Mouse (Mus musculus): ENCODE results near the gene Ndufaf1. TPM values are rescaled to one million over a fixed set of nuclear protein-coding genes. Genes with fewer than 3 reads are reported as not detected.

Ndufaf1 gene
- 43.4 and 51.7 TPM in 2 replicates for polyA plus RNA-seq (2014; fragmentation: Nextera tagmentation; extraction: Ambion mirVana)

GRCm38 (mm10) chr2:119662220-119663182 lies at the start of gene Ndufaf1:
TSS of gene Ndufaf1 (minus strand) at chr2:119662827.
- H3K36me3 ChIP-seq (ENCODE audit: control insufficient read depth, insufficient read depth, low read length), result peaks cover 3% of the 10 kb centered on the region; the same call in 1 of the 2 replicates
- H3K4me3 ChIP-seq (ENCODE audit: low read depth, low read length), result peak within 1 kb of the TSS; percentile 63
- H3K4me1 ChIP-seq (ENCODE audit: control insufficient read depth, insufficient read depth, low read length), result no peaks in the 10 kb centered on the region
- H3K9me3 ChIP-seq (ENCODE audit: control insufficient read depth, low read length), result no peaks in the 10 kb centered on the region
- no peak within 1 kb of the TSS for H3K27ac ChIP-seq (replicated peaks; ENCODE audit: low read depth, low read length)
- H3K4me2 ChIP-seq (ENCODE audit: low read depth, severe bottlenecking), result peak within 1 kb of the TSS; percentile 75
- DNase-seq (ENCODE audit: low spot score) (peak; percentile 90), ATAC-seq (ENCODE audit: insufficient number of reproducible peaks, low FRiP score, low TSS enrichment, low read depth) (peak; percentile 79)
- WGBS, result 1% methylated on average over 44 of the region's 44 CpGs
- H3K27me3 ChIP-seq (ENCODE audit: control insufficient read depth, insufficient read depth, low read length), result no peaks in the 10 kb centered on the region
- peak within 1 kb of the TSS; percentile 78 for H3K9ac ChIP-seq (ENCODE audit: low read length)

GRCm38 (mm10) chr2:119710011-119710410 lies 47.4 kb upstream of the Ndufaf1 start:
- Histone ChIP-seq H3K4me1 (ENCODE audit: control insufficient read depth, insufficient read depth, low read length) (no peaks in the 10 kb centered on the region), H3K36me3 (ENCODE audit: control insufficient read depth, insufficient read depth, low read length) (peaks cover 13% of the 10 kb centered on the region), H3K27me3 (ENCODE audit: control insufficient read depth, insufficient read depth, low read length) (no peaks in the 10 kb centered on the region), H3K4me3 (ENCODE audit: low read depth, low read length) (no peak overlapping the region), H3K9me3 (ENCODE audit: control insufficient read depth, low read length) (no peaks in the 10 kb centered on the region), H3K4me2 (ENCODE audit: low read depth, severe bottlenecking) (no peak overlapping the region), H3K27ac (replicated peaks; ENCODE audit: low read depth, low read length) (no peak overlapping the region), H3K9ac (ENCODE audit: low read length) (no peak overlapping the region)
- no peak for ATAC-seq (ENCODE audit: insufficient number of reproducible peaks, low FRiP score, low TSS enrichment, low read depth)
- WGBS, result 89% methylated on average over 3 of the region's 3 CpGs
- no peak for DNase-seq (ENCODE audit: low spot score)

- no peak overlapping the region for H3K4me2 ChIP-seq (ENCODE audit: low read depth, severe bottlenecking)
- no peaks in the 10 kb centered on the region for H3K27me3 ChIP-seq (ENCODE audit: control insufficient read depth, insufficient read depth, low read length)
- no peaks in the 10 kb centered on the region for H3K9me3 ChIP-seq (ENCODE audit: control insufficient read depth, low read length)
- H3K27ac ChIP-seq (replicated peaks; ENCODE audit: low read depth, low read length), result no peak overlapping the region
- no peak for ATAC-seq (ENCODE audit: insufficient number of reproducible peaks, low FRiP score, low TSS enrichment, low read depth)
- H3K4me3 ChIP-seq (ENCODE audit: low read depth, low read length), result no peak overlapping the region
- no peaks in the 10 kb centered on the region for H3K4me1 ChIP-seq (ENCODE audit: control insufficient read depth, insufficient read depth, low read length)
- H3K36me3 ChIP-seq (ENCODE audit: control insufficient read depth, insufficient read depth, low read length), result peaks cover 13% of the 10 kb centered on the region
- WGBS, result 89% methylated on average over 3 of the region's 3 CpGs
- H3K9ac ChIP-seq (ENCODE audit: low read length), result no peak overlapping the region
- DNase-seq (ENCODE audit: low spot score), result no peak
Measured at GRCm38 (mm10) chr2:119707676-119708075, 45.0 kb upstream of the Ndufaf1 start.

- Histone ChIP-seq H3K4me3 (ENCODE audit: low read depth, low read length) (no peak overlapping the region), H3K36me3 (ENCODE audit: control insufficient read depth, insufficient read depth, low read length) (peaks cover 16% of the 10 kb centered on the region), H3K27me3 (ENCODE audit: control insufficient read depth, insufficient read depth, low read length) (no peaks in the 10 kb centered on the region), H3K9ac (ENCODE audit: low read length) (no peak overlapping the region), H3K4me1 (ENCODE audit: control insufficient read depth, insufficient read depth, low read length) (no peaks in the 10 kb centered on the region), H3K27ac (replicated peaks; ENCODE audit: low read depth, low read length) (no peak overlapping the region), H3K9me3 (ENCODE audit: control insufficient read depth, low read length) (no peaks in the 10 kb centered on the region), H3K4me2 (ENCODE audit: low read depth, severe bottlenecking) (no peak overlapping the region)
- DNase-seq (ENCODE audit: low spot score) (no peak), ATAC-seq (ENCODE audit: insufficient number of reproducible peaks, low FRiP score, low TSS enrichment, low read depth) (no peak)
- WGBS, result 95% methylated on average over 2 of the region's 2 CpGs
Measured at GRCm38 (mm10) chr2:119703171-119703570, 40.5 kb upstream of the Ndufaf1 start.

GRCm38 (mm10) chr2:119699962-119700361 lies 37.3 kb upstream of the Ndufaf1 start:
- Histone ChIP-seq H3K27ac (replicated peaks; ENCODE audit: low read depth, low read length) (no peak overlapping the region), H3K36me3 (ENCODE audit: control insufficient read depth, insufficient read depth, low read length) (0 out of 2 replicates have a peak, but pooled peaks cover 3% of the 10 kb centered on the region), H3K4me1 (ENCODE audit: control insufficient read depth, insufficient read depth, low read length) (no peaks in the 10 kb centered on the region), H3K27me3 (ENCODE audit: control insufficient read depth, insufficient read depth, low read length) (no peaks in the 10 kb centered on the region), H3K4me2 (ENCODE audit: low read depth, severe bottlenecking) (no peak overlapping the region), H3K4me3 (ENCODE audit: low read depth, low read length) (no peak overlapping the region), H3K9ac (ENCODE audit: low read length) (no peak overlapping the region), H3K9me3 (ENCODE audit: control insufficient read depth, low read length) (no peaks in the 10 kb centered on the region)
- DNase-seq (ENCODE audit: low spot score), result no peak
- ATAC-seq (ENCODE audit: insufficient number of reproducible peaks, low FRiP score, low TSS enrichment, low read depth), result no peak
- 94% methylated on average over 3 of the region's 3 CpGs for WGBS

- no peaks in the 10 kb centered on the region for H3K9me3 ChIP-seq (ENCODE audit: control insufficient read depth, low read length)
- no peak overlapping the region for H3K4me3 ChIP-seq (ENCODE audit: low read depth, low read length)
- H3K4me1 ChIP-seq (ENCODE audit: control insufficient read depth, insufficient read depth, low read length), result no peaks in the 10 kb centered on the region
- H3K36me3 ChIP-seq (ENCODE audit: control insufficient read depth, insufficient read depth, low read length), result 0 out of 2 replicates have a peak, but pooled peaks cover 3% of the 10 kb centered on the region
- no peak for ATAC-seq (ENCODE audit: insufficient number of reproducible peaks, low FRiP score, low TSS enrichment, low read depth)
- DNase-seq (ENCODE audit: low spot score), result no peak
- no peak overlapping the region for H3K27ac ChIP-seq (replicated peaks; ENCODE audit: low read depth, low read length)
- 88% methylated on average over 2 of the region's 2 CpGs for WGBS
- H3K4me2 ChIP-seq (ENCODE audit: low read depth, severe bottlenecking), result no peak overlapping the region
- no peak overlapping the region for H3K9ac ChIP-seq (ENCODE audit: low read length)
- H3K27me3 ChIP-seq (ENCODE audit: control insufficient read depth, insufficient read depth, low read length), result no peaks in the 10 kb centered on the region
Measured at GRCm38 (mm10) chr2:119698472-119698871, 35.8 kb upstream of the Ndufaf1 start.

GRCm38 (mm10) chr2:119696111-119696510 lies 33.5 kb upstream of the Ndufaf1 start:
- no peak for DNase-seq (ENCODE audit: low spot score)
- Histone ChIP-seq H3K27me3 (ENCODE audit: control insufficient read depth, insufficient read depth, low read length) (no peaks in the 10 kb centered on the region), H3K27ac (replicated peaks; ENCODE audit: low read depth, low read length) (no peak overlapping the region), H3K4me3 (ENCODE audit: low read depth, low read length) (no peak overlapping the region), H3K36me3 (ENCODE audit: control insufficient read depth, insufficient read depth, low read length) (0 out of 2 replicates have a peak, but pooled peaks cover 5% of the 10 kb centered on the region), H3K9ac (ENCODE audit: low read length) (no peak overlapping the region), H3K9me3 (ENCODE audit: control insufficient read depth, low read length) (no peaks in the 10 kb centered on the region), H3K4me1 (ENCODE audit: control insufficient read depth, insufficient read depth, low read length) (no peaks in the 10 kb centered on the region), H3K4me2 (ENCODE audit: low read depth, severe bottlenecking) (no peak overlapping the region)
- 80% methylated on average over 1 of the region's 1 CpGs for WGBS
- no peak for ATAC-seq (ENCODE audit: insufficient number of reproducible peaks, low FRiP score, low TSS enrichment, low read depth)

- H3K27me3 ChIP-seq (ENCODE audit: control insufficient read depth, insufficient read depth, low read length), result no peaks in the 10 kb centered on the region
- no peak overlapping the region for H3K4me2 ChIP-seq (ENCODE audit: low read depth, severe bottlenecking)
- no peak overlapping the region for H3K9ac ChIP-seq (ENCODE audit: low read length)
- H3K4me3 ChIP-seq (ENCODE audit: low read depth, low read length), result no peak overlapping the region
- H3K9me3 ChIP-seq (ENCODE audit: control insufficient read depth, low read length), result no peaks in the 10 kb centered on the region
- no peak overlapping the region for H3K27ac ChIP-seq (replicated peaks; ENCODE audit: low read depth, low read length)
- DNase-seq (ENCODE audit: low spot score), result no peak
- H3K36me3 ChIP-seq (ENCODE audit: control insufficient read depth, insufficient read depth, low read length), result 0 out of 2 replicates have a peak, but pooled peaks cover 3% of the 10 kb centered on the region
- no peak for ATAC-seq (ENCODE audit: insufficient number of reproducible peaks, low FRiP score, low TSS enrichment, low read depth)
- no peaks in the 10 kb centered on the region for H3K4me1 ChIP-seq (ENCODE audit: control insufficient read depth, insufficient read depth, low read length)
- 95% methylated on average over 1 of the region's 2 CpGs for WGBS
Measured at GRCm38 (mm10) chr2:119694826-119695225, 32.2 kb upstream of the Ndufaf1 start.
